Comparison of ENCODE assay signal across 9 mouse cellular contexts in the genomic region with DNA sequence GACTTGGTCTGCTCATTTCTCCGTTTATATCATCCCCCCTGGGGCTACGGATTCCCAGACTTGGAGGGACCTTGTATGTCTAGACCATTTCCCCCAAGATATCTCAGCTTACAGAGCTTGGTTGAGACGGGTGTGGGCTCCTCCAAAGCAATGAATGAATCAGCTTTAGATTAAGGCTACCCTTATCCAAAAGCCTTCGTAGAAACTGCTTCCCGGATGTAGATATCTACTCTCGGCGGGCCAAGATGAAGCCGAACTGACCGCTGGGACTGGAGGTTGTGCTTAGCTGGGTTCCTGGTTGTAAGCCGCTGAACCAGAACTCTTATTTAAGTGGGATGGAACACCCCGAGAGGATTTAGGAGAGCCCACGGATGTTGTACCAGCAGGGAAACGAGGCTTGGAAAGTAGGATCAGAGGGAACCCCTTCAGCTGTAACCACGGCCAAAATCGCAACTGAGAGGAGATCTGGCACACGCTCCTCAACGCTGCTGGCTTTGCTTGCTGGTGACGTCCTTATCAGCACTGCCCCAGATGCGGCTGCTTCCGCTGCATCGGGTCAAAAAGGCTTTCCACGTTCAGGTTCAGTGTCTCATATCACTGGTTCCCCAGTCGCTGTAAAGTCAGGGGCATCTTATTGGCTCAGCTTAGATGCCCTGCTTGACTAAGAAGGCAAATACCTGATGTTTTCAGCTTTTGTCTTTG. TPM values are rescaled to one million over a fixed set of nuclear protein-coding genes. Genes with fewer than 3 reads are reported as not detected.
DNase-seq lines count a peak whose midpoint lies in the region; ATAC-seq and TF ChIP-seq lines count a peak whose summit lies in the region.
"Had no signal": no experiment of that assay in that cellular context is flagged by ENCODE, and none has a peak within 500 bp of the region (broad histone marks: within the 10 kb centered on the region; RNA-seq: fewer than 3 reads in every experiment).

No protein-coding gene starts in this region.

- H3K27me3 ChIP-seq in E14TG2a.4 (ENCODE audit: insufficient read depth, low read length) = peaks cover 32% of the 10 kb centered on the region

- DNase-seq in c-Kit-positive CD71-positive TER-119-negative erythroid progenitor cells, embryonic 14.5 days (ENCODE audit: low read depth) = peak; percentile 55
- DNase-seq in lung, postnatal 14 days = peak; percentile 70
- no peak for DNase-seq in embryo, embryonic 10.5 days (ENCODE audit: low spot score)
- no peak for DNase-seq in cerebellum, adult 18-20 months
- DNase-seq in ovary, postnatal 10 days (ENCODE audit: low spot score) = no peak

- H3K9me3 ChIP-seq in E14TG2a.4 (ENCODE audit: low read length) = no peaks in the 10 kb centered on the region
- H3K9me3 ChIP-seq: midbrain, embryonic 12.5 days had no signal

- H3K36me3 ChIP-seq in E14TG2a.4 (ENCODE audit: insufficient read depth, low read length) = no peaks in the 10 kb centered on the region
- H3K36me3 ChIP-seq: midbrain, embryonic 12.5 days had no signal

- ATAC-seq in inflammation-experienced regulatory T-cells, adult 6 months = peak; percentile 53
- ATAC-seq in frontal cortex, adult (ENCODE audit: low TSS enrichment) = no peak

- peak overlapping the region; percentile 56 for H3K4me3 ChIP-seq in E14TG2a.4 (replicated peaks; ENCODE audit: low read length)
- H3K4me3 ChIP-seq: midbrain, embryonic 12.5 days had no signal

- no peak for TF ChIP-seq CTCF in E14TG2a.4 (conservative IDR thresholded peaks at IDR 0.05; ENCODE audit: low read length)

- peaks cover 61% of the 10 kb centered on the region for H3K4me1 ChIP-seq in E14TG2a.4 (replicated peaks; ENCODE audit: low read depth, low read length)

RNA-seq across cellular contexts. Expression of a gene that starts 5.9 kb away (rescaled TPM):
- polyA plus RNA-seq in inflammation-experienced regulatory T-cells, adult 6 months (2017; shearing (Covaris generic)) = 1 to 10 TPM in 2 of 3 experiments, under 1 TPM in 1; 0.43 to 1.5 (median 1.2) TPM

RNA-seq across cellular contexts. Expression of a gene that starts 26.7 kb away (rescaled TPM):
- 100 to 1,000 TPM; 260 to 650 (median 280) TPM for polyA plus RNA-seq in inflammation-experienced regulatory T-cells, adult 6 months (2017; shearing (Covaris generic))

RNA-seq across cellular contexts. Expression of a gene that starts 29.2 kb away (rescaled TPM):
- polyA plus RNA-seq in inflammation-experienced regulatory T-cells, adult 6 months (2017; shearing (Covaris generic)) = not detected

RNA-seq across cellular contexts. Expression of a gene that starts 44.9 kb away (rescaled TPM):
- polyA plus RNA-seq in inflammation-experienced regulatory T-cells, adult 6 months (2017; shearing (Covaris generic)) = 1 to 10 TPM in 1 of 3 experiments, under 1 TPM in 1, not detected in 1; 0.50 to 1.4 TPM

RNA-seq across cellular contexts. Expression of a gene that starts 51.4 kb away (rescaled TPM):
- polyA plus RNA-seq in inflammation-experienced regulatory T-cells, adult 6 months (2017; shearing (Covaris generic)) = under 1 TPM in 2 of 3 experiments, not detected in 1; 0.36 to 0.61 TPM

Comparison
In these comparisons a context has a peak if more than half of its experiments do, and no peak if none do; other contexts are left out.
1. DNase-seq: peak in c-Kit-positive CD71-positive TER-119-negative erythroid progenitor cells, embryonic 14.5 days (single experiment) and lung, postnatal 14 days (single experiment); none in embryo, embryonic 10.5 days (single experiment), cerebellum, adult 18-20 months (0 of 2) and ovary, postnatal 10 days (single experiment).